Mouse (Mus musculus): ENCODE measurements around the gene Atp5f1. TPM values are rescaled to one million over a fixed set of nuclear protein-coding genes. Genes with fewer than 3 reads are reported as not detected.
A peak's percentile ranks its signal among the peaks of the same experiment; 100 is the strongest.

Gene Atp5f1
- total RNA-seq, 2 experiments from 2014 or later: 591 to 642 TPM

DNA sequence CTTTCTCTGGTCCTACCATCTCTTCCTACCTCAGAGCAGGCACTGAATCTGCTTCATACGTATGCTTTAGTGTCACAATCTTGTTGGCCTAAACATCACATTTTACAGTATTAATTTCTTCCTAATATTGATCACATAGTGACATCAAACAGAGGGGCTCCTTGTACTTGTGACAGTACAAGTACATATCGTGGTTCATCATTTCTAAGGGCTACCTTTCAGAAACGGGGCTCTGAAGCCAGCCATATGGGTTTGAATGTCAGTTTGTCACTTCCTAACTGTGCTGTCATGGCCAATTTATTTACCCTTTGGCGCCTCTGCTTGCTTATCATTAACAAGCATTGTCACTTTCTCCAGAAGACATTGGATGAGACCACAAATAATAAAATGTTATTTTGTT lies 58.4 kb downstream of the Atp5f1 start:
- no peak for DNase-seq (ENCODE audit: low spot score)

DNA sequence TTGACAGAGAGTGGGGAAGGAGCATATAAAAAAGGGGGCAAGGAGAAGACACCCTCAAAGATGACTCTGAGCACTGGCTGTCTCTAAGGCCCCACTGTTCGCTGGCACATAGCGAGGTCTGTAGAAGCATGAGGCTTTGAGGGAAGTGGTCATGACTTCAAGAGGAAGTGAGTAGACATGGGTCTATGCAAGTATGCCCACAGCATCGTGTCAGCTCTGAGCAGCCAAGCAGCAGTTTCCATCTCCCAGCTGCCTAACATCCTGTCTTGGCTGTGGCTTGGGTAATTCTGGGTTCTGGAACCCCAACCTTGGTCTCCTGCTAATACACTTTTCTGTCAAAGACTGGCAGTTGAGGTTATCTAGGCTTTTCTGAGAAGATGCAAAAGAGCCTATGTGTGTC lies 59.2 kb downstream of the Atp5f1 start:
- DNase-seq (ENCODE audit: low spot score): no peak

DNA sequence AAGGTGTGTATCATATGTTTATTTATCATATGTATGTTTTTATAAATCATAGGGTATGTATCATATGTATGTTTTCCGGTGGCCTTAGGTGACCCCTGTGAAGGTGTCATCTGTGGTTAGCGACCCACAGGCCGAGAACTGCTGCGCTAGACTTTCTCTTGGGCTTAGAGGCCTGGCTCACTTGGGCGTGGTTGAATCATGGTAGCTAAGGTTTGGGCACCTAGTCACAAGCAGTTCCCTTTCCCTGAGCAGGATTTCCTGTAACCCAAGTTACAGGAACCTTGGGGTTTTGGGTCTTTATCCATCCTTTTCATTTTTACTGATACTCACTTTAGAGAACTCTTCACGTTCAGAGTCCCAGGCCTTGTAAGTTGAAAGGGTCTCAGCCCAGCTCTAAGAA lies 59.6 kb downstream of the Atp5f1 start:
- no peak for DNase-seq (ENCODE audit: low spot score)

DNA sequence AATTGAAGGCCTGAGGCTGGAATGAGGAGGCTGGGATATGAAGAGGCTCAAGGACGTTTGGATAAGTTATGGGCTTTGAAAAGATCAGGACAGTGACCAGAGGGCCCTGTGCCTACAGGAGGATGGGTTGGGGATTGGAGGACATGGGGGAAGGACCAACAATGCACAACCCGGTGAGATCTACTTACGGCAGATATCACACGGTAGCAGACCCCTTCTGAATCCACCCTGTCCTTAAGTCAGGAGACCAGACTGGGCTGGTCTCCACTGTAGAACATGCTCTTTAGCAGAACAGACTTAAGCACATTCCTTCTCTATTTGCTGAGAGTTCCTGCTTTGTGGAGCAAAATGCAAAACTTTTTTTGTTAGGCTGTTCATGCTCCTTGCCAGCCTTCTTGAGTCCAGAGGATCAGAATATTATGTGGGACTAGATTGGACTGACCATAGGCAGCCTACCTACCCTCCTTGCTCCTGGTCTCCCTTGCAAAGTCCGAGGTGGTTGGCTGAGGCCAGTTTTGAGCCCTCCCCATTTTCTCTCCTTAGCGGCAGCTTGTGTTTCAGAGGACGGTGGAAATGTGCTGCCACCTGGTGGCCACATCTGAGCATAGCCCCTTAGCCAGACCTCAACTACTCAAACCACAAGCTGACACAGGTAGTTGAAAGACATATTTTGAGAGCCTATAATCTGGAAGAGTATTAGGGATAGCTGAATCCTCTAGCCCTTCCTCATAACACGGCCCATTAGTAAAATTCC lies 60.3 kb downstream of the Atp5f1 start:
- peak; percentile 84 for DNase-seq (ENCODE audit: low spot score)

DNA sequence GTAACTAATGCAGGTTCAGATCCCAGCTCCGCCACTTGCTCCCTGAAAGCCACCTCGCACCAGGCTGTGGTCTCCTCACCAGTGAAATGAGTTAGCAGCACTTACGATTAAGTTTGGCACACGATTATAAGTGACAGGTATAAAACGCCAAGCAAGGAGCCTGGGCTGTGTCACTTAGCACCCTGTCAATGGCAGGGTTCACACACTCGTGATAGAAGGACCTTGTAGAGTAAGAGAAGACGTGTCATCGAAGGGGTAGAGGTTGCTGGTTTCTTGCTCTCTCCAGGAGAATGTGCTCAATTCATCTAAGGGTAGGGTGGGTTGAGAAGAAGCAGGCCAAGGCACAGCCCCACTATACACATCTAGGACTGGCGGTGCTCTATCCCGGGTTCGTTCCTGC lies 61.0 kb downstream of the Atp5f1 start:
- DNase-seq (ENCODE audit: low spot score): no peak

DNA sequence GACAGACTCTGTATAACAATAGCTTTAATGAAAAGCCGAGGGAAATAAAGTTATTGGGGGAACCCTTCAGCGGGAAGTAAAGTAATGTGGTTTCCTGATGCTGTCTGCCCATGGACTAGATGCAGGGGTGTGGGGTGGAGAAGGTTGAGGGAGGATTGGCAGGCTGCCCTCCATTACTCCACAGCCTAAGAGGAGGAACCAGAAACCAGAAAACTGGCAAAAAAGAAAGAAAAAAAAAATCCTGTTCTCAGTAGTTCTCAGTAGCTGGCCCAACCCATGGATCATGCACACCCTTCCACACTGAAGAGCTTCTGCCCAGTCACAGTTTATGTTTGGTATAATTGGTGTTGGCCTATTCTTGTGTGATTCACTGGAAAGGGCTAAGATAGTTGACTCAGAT lies 61.6 kb downstream of the Atp5f1 start:
- DNase-seq (ENCODE audit: low spot score): peak; percentile 59

DNA sequence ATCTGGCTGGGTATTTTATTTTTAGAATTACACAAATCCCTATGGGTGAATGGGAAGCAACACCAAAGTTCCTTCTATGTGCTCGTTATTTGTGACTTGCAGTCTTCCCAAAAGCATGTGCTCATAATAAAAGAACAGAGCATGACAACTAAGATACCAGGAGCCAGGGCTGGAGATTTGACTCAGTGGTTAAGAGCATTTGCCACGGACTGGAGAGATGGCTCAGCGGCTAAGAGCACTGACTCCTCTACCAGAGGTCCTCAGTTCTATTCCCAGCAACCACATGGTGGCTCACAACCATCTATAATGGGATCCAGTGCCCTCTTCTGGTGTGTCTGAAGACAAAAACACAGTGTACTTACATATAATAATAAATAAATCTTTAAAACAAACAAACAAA lies 63.1 kb downstream of the Atp5f1 start:
- no peak for DNase-seq (ENCODE audit: low spot score)

DNA sequence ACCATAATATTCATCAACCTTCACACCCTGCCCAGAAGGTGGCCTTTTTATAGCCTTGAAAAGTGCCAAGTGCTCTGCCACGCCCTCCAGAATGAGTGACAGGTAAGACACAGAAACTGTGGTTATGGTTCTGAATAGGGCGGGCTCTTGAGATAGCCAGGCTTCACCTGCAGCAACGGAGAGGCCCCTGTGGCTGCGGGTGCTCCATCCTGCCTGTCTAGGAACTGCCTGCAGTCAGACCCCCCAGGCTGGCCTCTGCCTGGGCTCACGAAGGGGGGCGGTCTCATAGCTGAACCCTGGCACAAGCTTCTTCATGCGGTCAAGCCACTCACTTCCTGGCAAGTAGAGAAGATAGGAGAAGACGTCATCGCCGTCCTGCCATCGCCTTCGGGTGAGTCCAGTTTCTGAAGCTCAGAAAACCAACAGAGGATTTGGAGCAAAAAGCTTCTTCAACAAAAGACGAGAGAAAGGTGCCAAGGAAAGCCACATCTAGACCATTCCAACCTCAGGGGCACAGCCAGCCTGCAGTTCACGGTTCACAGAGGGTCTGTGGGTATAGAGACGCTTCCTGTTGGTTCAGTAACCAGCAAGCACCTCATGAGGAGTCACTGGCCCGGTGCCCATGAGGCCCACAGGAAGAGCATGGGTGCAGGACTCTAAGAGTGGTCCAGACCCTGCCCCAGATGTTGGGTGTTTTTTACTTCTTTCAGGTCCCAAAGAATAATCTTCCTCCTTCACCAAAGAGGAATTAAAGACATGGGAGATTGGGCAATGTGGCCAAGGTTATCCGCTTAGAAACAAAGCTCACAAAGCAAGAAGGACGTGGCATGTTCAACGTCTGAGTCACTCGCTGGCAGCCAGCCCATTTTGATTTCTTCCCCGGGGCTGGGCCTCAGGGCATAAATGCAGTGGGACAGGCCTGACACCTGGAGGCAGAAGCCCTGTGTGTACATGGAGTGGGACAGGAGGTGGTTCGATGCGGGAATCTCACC lies 65.0 kb downstream of the Atp5f1 start:
- DNase-seq (ENCODE audit: low spot score): peak; percentile 90

DNA sequence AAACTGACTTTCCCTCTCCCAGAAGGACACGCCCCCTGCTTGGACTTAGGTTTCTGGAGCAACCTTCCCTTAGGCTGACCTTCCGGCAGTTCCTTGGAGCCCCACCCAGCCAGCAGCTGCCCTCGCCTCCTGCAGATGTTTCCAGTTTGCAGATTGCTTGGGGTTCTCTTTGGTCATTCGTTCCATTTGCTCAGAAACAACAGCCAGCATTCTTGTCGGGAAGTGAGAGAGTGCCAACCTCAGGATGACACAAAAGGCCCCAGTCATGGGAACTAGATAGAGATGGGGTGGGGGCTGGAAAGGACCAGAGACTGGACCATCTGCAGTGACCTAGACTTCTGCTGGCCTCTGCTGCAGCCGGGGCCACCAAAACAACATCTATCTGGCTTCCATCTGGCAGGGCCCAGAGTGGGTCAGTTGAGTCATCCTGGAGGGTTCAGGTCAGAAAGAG lies 65.9 kb downstream of the Atp5f1 start:
- peak; percentile 81 for DNase-seq (ENCODE audit: low spot score)

Other genes starting within 250 kb of the Atp5f1 start
- 10 to 100 TPM; 74.1 to 94.9 TPM for gene Rap1a, start 158.8 kb downstream of the Atp5f1 start, total RNA-seq (2021)
- not detected for gene Adora3, start 89.2 kb downstream of the Atp5f1 start, total RNA-seq (2021)
- not detected for gene Tmigd3, start 89.2 kb downstream of the Atp5f1 start, total RNA-seq (2021)
- under 1 TPM; 0.07 to 0.34 TPM for gene I830077J02Rik, start 27.4 kb downstream of the Atp5f1 start, total RNA-seq (2021)
- 10 to 100 TPM; 26.3 to 29.4 TPM for gene Wdr77, start 730 bp downstream of the Atp5f1 start, total RNA-seq (2021)
- gene Ovgp1, start 13.6 kb upstream of the Atp5f1 start, total RNA-seq (2021): under 1 TPM; 0.68 to 0.85 TPM
- not detected for gene Pifo, start 54.5 kb upstream of the Atp5f1 start, total RNA-seq (2021)
- gene Chil5, start 72.7 kb upstream of the Atp5f1 start, total RNA-seq (2021): not detected
- under 1 TPM; 0.14 to 0.36 TPM for gene Chia1, start 153.1 kb upstream of the Atp5f1 start, total RNA-seq (2021)
- gene Chil3, start 207.5 kb upstream of the Atp5f1 start, total RNA-seq (2021): not detected

Data from gastrocnemius, adult 18-20 months (tissue).